Mouse (Mus musculus): ENCODE measurements around the gene Ppp1r36. TPM values are rescaled to one million over a fixed set of nuclear protein-coding genes. Genes with fewer than 3 reads are reported as not detected.

Gene Ppp1r36
- polyA plus RNA-seq, 1 experiment from 2014 or later: 3.5 TPM

- Histone ChIP-seq H3K4me1 (ENCODE audit: control insufficient read depth, insufficient read depth, low read length) (peaks cover 5% of the 10 kb centered on the region; the same call in 1 of the 2 replicates), H3K9me3 (ENCODE audit: control insufficient read depth, low read length) (no peaks in the 10 kb centered on the region), H3K4me3 (ENCODE audit: low read depth, low read length) (no peak overlapping the region), H3K36me3 (ENCODE audit: control insufficient read depth, insufficient read depth, low read length) (no peaks in the 10 kb centered on the region), H3K4me2 (ENCODE audit: low read depth, severe bottlenecking) (no peak overlapping the region), H3K27ac (replicated peaks; ENCODE audit: low read depth, low read length) (no peak overlapping the region), H3K9ac (ENCODE audit: low read length) (no peak overlapping the region), H3K27me3 (ENCODE audit: control insufficient read depth, insufficient read depth, low read length) (no peaks in the 10 kb centered on the region)
- DNase-seq (ENCODE audit: low spot score) (no peak), ATAC-seq (ENCODE audit: insufficient number of reproducible peaks, low FRiP score, low TSS enrichment, low read depth) (no peak)
- 83% methylated on average over 4 of the region's 4 CpGs for WGBS
Measured at GRCm38 (mm10) chr12:76479836-76480495, 62.6 kb downstream of the Ppp1r36 start.

GRCm38 (mm10) chr12:76482446-76482845 lies 65.1 kb downstream of the Ppp1r36 start:
- ATAC-seq (ENCODE audit: insufficient number of reproducible peaks, low FRiP score, low TSS enrichment, low read depth): no peak
- peaks cover 5% of the 10 kb centered on the region; the same call in 1 of the 2 replicates for H3K4me1 ChIP-seq (ENCODE audit: control insufficient read depth, insufficient read depth, low read length)
- H3K36me3 ChIP-seq (ENCODE audit: control insufficient read depth, insufficient read depth, low read length): no peaks in the 10 kb centered on the region
- no peak overlapping the region for H3K9ac ChIP-seq (ENCODE audit: low read length)
- H3K4me3 ChIP-seq (ENCODE audit: low read depth, low read length): no peak overlapping the region
- no peak overlapping the region for H3K4me2 ChIP-seq (ENCODE audit: low read depth, severe bottlenecking)
- no peak overlapping the region for H3K27ac ChIP-seq (replicated peaks; ENCODE audit: low read depth, low read length)
- DNase-seq (ENCODE audit: low spot score): no peak
- 72% methylated on average over 2 of the region's 2 CpGs for WGBS
- H3K27me3 ChIP-seq (ENCODE audit: control insufficient read depth, insufficient read depth, low read length): no peaks in the 10 kb centered on the region
- H3K9me3 ChIP-seq (ENCODE audit: control insufficient read depth, low read length): no peaks in the 10 kb centered on the region

GRCm38 (mm10) chr12:76482948-76483347 lies 65.6 kb downstream of the Ppp1r36 start:
- Histone ChIP-seq H3K27ac (replicated peaks; ENCODE audit: low read depth, low read length) (no peak overlapping the region), H3K36me3 (ENCODE audit: control insufficient read depth, insufficient read depth, low read length) (no peaks in the 10 kb centered on the region), H3K4me2 (ENCODE audit: low read depth, severe bottlenecking) (no peak overlapping the region), H3K4me3 (ENCODE audit: low read depth, low read length) (no peak overlapping the region), H3K27me3 (ENCODE audit: control insufficient read depth, insufficient read depth, low read length) (no peaks in the 10 kb centered on the region), H3K4me1 (ENCODE audit: control insufficient read depth, insufficient read depth, low read length) (peaks cover 4% of the 10 kb centered on the region; the same call in 1 of the 2 replicates), H3K9me3 (ENCODE audit: control insufficient read depth, low read length) (no peaks in the 10 kb centered on the region), H3K9ac (ENCODE audit: low read length) (no peak overlapping the region)
- 90% methylated on average over 2 of the region's 2 CpGs for WGBS
- ATAC-seq (ENCODE audit: insufficient number of reproducible peaks, low FRiP score, low TSS enrichment, low read depth): no peak
- no peak for DNase-seq (ENCODE audit: low spot score)

GRCm38 (mm10) chr12:76484881-76485280 lies 67.5 kb downstream of the Ppp1r36 start:
- 49% methylated on average over 4 of the region's 4 CpGs for WGBS
- ATAC-seq (ENCODE audit: insufficient number of reproducible peaks, low FRiP score, low TSS enrichment, low read depth) (no peak), DNase-seq (ENCODE audit: low spot score) (no peak)
- no peak overlapping the region for H3K27ac ChIP-seq (replicated peaks; ENCODE audit: low read depth, low read length)
- no peak overlapping the region for H3K9ac ChIP-seq (ENCODE audit: low read length)
- no peaks in the 10 kb centered on the region for H3K27me3 ChIP-seq (ENCODE audit: control insufficient read depth, insufficient read depth, low read length)
- no peaks in the 10 kb centered on the region for H3K9me3 ChIP-seq (ENCODE audit: control insufficient read depth, low read length)
- no peak overlapping the region for H3K4me3 ChIP-seq (ENCODE audit: low read depth, low read length)
- no peaks in the 10 kb centered on the region for H3K4me1 ChIP-seq (ENCODE audit: control insufficient read depth, insufficient read depth, low read length)
- no peak overlapping the region for H3K4me2 ChIP-seq (ENCODE audit: low read depth, severe bottlenecking)
- H3K36me3 ChIP-seq (ENCODE audit: control insufficient read depth, insufficient read depth, low read length): no peaks in the 10 kb centered on the region

GRCm38 (mm10) chr12:76485381-76485780 lies 68.0 kb downstream of the Ppp1r36 start:
- H3K4me3 ChIP-seq (ENCODE audit: low read depth, low read length): no peak overlapping the region
- no peaks in the 10 kb centered on the region for H3K4me1 ChIP-seq (ENCODE audit: control insufficient read depth, insufficient read depth, low read length)
- no peak for DNase-seq (ENCODE audit: low spot score)
- H3K9me3 ChIP-seq (ENCODE audit: control insufficient read depth, low read length): no peaks in the 10 kb centered on the region
- H3K9ac ChIP-seq (ENCODE audit: low read length): no peak overlapping the region
- H3K27ac ChIP-seq (replicated peaks; ENCODE audit: low read depth, low read length): no peak overlapping the region
- no peak for ATAC-seq (ENCODE audit: insufficient number of reproducible peaks, low FRiP score, low TSS enrichment, low read depth)
- no peaks in the 10 kb centered on the region for H3K36me3 ChIP-seq (ENCODE audit: control insufficient read depth, insufficient read depth, low read length)
- 55% methylated on average over 11 of the region's 11 CpGs for WGBS
- H3K27me3 ChIP-seq (ENCODE audit: control insufficient read depth, insufficient read depth, low read length): no peaks in the 10 kb centered on the region
- no peak overlapping the region for H3K4me2 ChIP-seq (ENCODE audit: low read depth, severe bottlenecking)

- Histone ChIP-seq H3K4me2 (ENCODE audit: low read depth, severe bottlenecking) (no peak overlapping the region), H3K4me1 (ENCODE audit: control insufficient read depth, insufficient read depth, low read length) (no peaks in the 10 kb centered on the region), H3K4me3 (ENCODE audit: low read depth, low read length) (no peak overlapping the region), H3K27me3 (ENCODE audit: control insufficient read depth, insufficient read depth, low read length) (no peaks in the 10 kb centered on the region), H3K9ac (ENCODE audit: low read length) (no peak overlapping the region), H3K36me3 (ENCODE audit: control insufficient read depth, insufficient read depth, low read length) (no peaks in the 10 kb centered on the region), H3K27ac (replicated peaks; ENCODE audit: low read depth, low read length) (no peak overlapping the region), H3K9me3 (ENCODE audit: control insufficient read depth, low read length) (no peaks in the 10 kb centered on the region)
- WGBS: 88% methylated on average over 9 of the region's 9 CpGs
- ATAC-seq (ENCODE audit: insufficient number of reproducible peaks, low FRiP score, low TSS enrichment, low read depth): no peak
- no peak for DNase-seq (ENCODE audit: low spot score)
Measured at GRCm38 (mm10) chr12:76486943-76487342, 69.6 kb downstream of the Ppp1r36 start.

Other genes with a start within 250 kb of the Ppp1r36 start
- 0.20 and 0.40 TPM in 2 replicates for gene Esr2, start 240.3 kb upstream of the Ppp1r36 start, polyA plus RNA-seq (2014; fragmentation: Nextera tagmentation; extraction: Ambion mirVana)
- gene Tex21, start 170.8 kb upstream of the Ppp1r36 start, polyA plus RNA-seq (2014; fragmentation: Nextera tagmentation; extraction: Ambion mirVana): 0.14 TPM in 1 of 2 replicates, not detected in the other
- 80.0 and 85.8 TPM in 2 replicates for gene Mthfd1, start 162.2 kb upstream of the Ppp1r36 start, polyA plus RNA-seq (2014; fragmentation: Nextera tagmentation; extraction: Ambion mirVana)
- 1.4 and 1.6 TPM in 2 replicates for gene Akap5, start 92.6 kb upstream of the Ppp1r36 start, polyA plus RNA-seq (2014; fragmentation: Nextera tagmentation; extraction: Ambion mirVana)
- gene Zbtb25, start 47.9 kb upstream of the Ppp1r36 start, polyA plus RNA-seq (2014; fragmentation: Nextera tagmentation; extraction: Ambion mirVana): 19.5 and 20.6 TPM in 2 replicates
- 11.0 and 11.2 TPM in 2 replicates for gene Zbtb1, start 47.3 kb upstream of the Ppp1r36 start, polyA plus RNA-seq (2014; fragmentation: Nextera tagmentation; extraction: Ambion mirVana)
- 5.3 and 5.7 TPM in 2 replicates for gene Hspa2, start 13.4 kb upstream of the Ppp1r36 start, polyA plus RNA-seq (2014; fragmentation: Nextera tagmentation; extraction: Ambion mirVana)
- 4.3 and 4.4 TPM in 2 replicates for gene Plekhg3, start 113.4 kb downstream of the Ppp1r36 start, polyA plus RNA-seq (2014; fragmentation: Nextera tagmentation; extraction: Ambion mirVana)

Data from limb, embryonic 11.5 days (tissue).